Mouse (Mus musculus): ENCODE measurements around the gene Itpr2.

GRCm38 (mm10) chr6:146284921-146285565 lies 217.0 kb downstream of the Itpr2 start:
- TF ChIP-seq TAL1 (IDR thresholded peaks at IDR 0.05; ENCODE audit: low read length) (no peak), GATA1 (IDR thresholded peaks at IDR 0.05; ENCODE audit: low read length) (no peak)
